Mouse (Mus musculus) frontal cortex, postnatal 36 days (tissue): Measurements from ENCODE around the gene Krtap5-5.
"Not testable (repeated sequence)": the region's sequence is repeated elsewhere in the genome, so short reads cannot be mapped to it uniquely, and the experiment has no call there.

Source experiments
- DNase-seq, 2 experiments: peaks; one replicate each; pipeline ENCODE4 v3.0.0; 2022; ENCODE audit warnings: low spot score in 2 of 2

Gene Krtap5-5

DNA sequence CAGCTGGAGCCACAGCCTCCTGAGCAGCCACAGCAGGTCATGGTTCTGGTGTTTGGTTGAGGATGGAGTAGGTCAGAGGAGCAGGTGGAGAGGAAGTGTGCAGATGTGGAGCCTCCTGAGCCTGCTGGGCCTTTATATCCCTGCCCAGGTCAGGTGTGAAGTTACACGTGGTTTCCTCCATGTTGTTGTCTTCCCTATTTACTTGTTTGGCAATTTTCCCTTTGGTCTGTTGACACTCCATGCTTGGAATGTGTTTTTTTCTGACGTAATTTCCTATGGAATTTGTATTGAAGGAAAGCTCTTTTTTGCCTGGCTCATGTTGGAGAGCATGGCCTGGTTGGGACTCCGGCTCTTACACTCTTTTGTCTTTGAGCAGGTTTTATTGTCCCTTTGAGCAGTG lies at the start of gene Krtap5-5:
Gene Krtap5-5 (minus strand): TSS at position 101 of the 400 bp plus-strand sequence.
- DNase-seq = not testable (repeated sequence)

DNA sequence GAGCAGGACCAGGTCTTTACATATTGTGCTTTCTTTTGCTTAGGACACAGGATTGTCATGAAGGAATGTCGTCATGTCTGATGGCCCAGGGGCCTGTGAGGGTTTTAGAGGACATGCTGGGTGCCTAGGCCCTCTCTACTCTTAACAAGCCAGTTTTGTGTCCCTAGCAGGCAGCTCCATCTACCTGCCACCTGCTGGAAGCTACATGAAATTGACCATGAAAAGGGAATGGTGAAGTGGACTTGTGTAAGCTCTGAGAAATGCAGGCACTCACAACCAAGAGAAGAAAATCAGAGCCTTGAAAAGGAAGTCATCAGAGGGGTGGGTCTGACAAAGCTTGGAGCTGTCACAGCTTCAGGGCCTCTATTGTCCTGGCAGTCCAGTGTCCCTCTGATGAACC lies 49.5 kb upstream of the Krtap5-5 start:
- not testable (repeated sequence) for DNase-seq

DNA sequence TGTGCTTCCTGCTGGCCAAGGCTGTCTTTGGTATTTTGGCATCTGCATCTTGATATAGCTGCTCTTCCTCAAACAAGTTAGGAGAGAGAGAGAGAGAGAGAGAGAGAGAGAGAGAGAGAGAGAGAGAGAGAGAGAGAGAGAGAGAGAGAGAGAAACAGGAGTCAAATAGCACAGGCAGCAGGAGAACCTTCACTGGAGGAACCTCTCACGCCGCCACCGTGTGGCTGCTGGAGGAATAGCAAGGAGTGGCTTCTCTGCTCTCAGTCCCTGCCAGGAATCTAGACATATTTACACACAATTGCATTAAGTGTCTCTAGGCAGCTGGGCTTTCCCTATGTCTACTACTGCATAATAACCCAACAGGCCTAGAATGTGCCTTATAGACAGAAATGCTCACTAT lies 48.4 kb upstream of the Krtap5-5 start:
- peak; percentile 49 to 63 for DNase-seq

DNA sequence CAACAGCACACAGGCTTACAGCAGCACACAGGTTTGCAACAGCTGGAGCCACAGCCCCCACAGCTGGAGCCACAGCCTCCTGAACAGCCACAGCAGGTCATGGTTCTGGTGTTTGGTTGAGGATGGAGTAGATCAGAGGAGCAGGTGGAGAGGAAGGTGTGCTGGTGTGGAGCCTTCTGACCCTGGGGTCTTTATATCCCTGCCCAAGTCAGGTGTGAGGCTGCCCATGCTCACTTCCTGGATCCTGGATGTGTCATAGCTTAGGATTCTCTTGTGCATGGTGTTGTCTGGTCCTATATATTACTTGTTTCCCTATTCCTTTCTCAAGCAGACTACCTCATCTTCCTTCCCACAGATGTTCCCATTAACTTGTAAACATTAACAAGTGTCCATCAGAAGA lies 44.5 kb upstream of the Krtap5-5 start, which contains the start of gene Gm4559:
Gene Gm4559 (minus strand): TSS at position 101 of the 400 bp plus-strand sequence.
- not testable (repeated sequence) for DNase-seq

GRCm38 (mm10) chr7:142258254-142258653 lies 28.5 kb upstream of the Krtap5-5 start, which contains the start of gene Gm2431:
Gm2431 (minus strand) TSS chr7:142258354.
- DNase-seq = not testable (repeated sequence)

DNA sequence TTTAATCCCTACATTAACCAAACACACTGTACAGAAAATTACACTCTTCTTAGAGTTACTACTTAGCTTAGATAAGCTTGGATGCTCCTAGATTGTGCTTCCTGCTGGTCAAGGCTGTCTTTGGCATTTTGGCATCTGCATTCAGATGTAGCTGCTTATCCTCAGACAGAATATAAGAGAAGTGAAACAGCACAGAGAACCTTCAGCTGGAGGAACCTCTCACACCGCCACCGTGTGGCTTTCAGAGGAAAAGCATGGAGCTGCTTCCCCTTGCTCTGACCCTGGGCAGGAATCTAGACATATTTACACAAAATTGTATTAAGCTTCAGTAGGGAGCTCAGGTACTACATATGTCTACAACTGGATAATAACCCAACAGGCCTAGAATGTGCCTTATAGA lies 25.7 kb upstream of the Krtap5-5 start:
- peak; percentile 27 to 41 for DNase-seq

- DNase-seq = peak; percentile 26 to 33
Observed at GRCm38 (mm10) chr7:142249824-142250223, 20.1 kb upstream of the Krtap5-5 start.

DNA sequence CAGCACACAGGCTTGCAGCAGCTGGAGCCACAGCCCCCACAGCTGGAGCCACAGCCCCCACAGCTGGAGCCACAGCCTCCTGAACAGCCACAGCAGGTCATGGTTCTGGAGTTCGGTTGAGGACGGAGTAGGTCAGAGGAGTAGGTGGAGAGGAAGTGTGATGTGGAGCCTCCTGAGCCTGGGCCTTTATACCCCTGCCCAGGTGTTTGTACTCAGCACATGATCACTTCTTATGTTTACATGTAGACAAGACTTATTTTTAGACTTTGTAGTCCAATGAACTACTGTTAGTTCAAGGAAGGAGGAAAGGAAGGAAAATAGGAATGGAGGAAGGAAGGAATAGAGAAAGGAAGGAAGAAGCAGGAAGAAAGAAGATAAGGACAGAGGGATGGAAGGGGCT lies 11.2 kb upstream of the Krtap5-5 start, which contains the start of gene Gm40460:
Gene Gm40460 (minus strand): TSS at position 101 of the 400 bp plus-strand sequence.
- DNase-seq = no peak

- DNase-seq = no peak
Observed at GRCm38 (mm10) chr7:142231540-142231939, 1.8 kb upstream of the Krtap5-5 start.

GRCm38 (mm10) chr7:142224518-142224917 lies 5.3 kb downstream of the Krtap5-5 start:
- no peak for DNase-seq

- DNase-seq = not testable (repeated sequence)
Observed at GRCm38 (mm10) chr7:142212136-142212535, 17.6 kb downstream of the Krtap5-5 start.

DNA sequence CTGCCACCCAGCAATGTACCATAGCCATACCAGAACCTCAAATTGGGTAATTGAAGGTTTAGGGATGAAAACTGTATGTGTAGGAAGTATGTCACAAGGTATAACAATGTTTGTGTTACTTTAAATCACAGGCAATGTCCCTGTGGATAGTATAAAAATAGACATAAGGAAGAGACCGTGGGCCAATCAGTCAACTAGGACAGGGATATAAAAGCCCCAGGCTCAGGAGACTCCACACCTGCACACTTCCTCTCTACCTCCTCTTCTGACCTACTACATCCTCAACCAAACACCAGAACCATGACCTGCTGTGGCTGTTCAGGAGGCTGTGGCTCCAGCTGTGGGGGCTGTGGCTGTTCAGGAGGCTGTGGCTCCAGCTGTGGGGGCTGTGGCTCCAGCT lies 18.2 kb downstream of the Krtap5-5 start, which contains the start of gene Gm7579:
Gene Gm7579 (plus strand): TSS at position 301 of the 400 bp plus-strand sequence.
- DNase-seq = no peak

- not testable (repeated sequence) for DNase-seq
Observed at GRCm38 (mm10) chr7:142206891-142207290, 22.9 kb downstream of the Krtap5-5 start.

- DNase-seq = no peak
Observed at GRCm38 (mm10) chr7:142205488-142205887, 24.3 kb downstream of the Krtap5-5 start.

GRCm38 (mm10) chr7:142201064-142201463 lies 28.7 kb downstream of the Krtap5-5 start, which contains the start of gene Krtap5-3:
Krtap5-3 (plus strand) TSS chr7:142201364.
- no peak for DNase-seq

DNA sequence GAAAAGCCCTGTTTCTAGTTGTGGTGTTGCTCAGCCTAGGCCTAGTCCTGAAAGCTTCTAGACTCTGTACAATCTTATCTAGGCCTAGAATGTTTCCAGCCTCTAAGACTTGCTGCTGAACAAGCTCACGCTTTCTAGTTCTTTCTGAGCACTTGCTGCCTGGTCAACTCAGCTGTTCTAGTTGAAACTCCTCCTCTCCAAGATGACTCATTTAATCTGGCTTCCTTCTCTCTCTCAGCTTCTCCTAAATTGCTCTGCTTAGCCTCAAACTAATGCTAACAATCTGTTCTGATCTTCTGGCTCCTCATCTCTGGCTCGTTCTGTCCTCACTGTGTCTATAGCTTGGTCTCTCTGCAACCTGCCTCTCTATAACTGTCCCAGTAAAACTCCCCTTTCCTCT lies 31.0 kb downstream of the Krtap5-5 start:
- no peak for DNase-seq

- no peak for DNase-seq
Observed at GRCm38 (mm10) chr7:142190289-142190688, 39.5 kb downstream of the Krtap5-5 start, which contains the start of gene Gm10153. Gm10153 (minus strand) TSS chr7:142190389.

DNA sequence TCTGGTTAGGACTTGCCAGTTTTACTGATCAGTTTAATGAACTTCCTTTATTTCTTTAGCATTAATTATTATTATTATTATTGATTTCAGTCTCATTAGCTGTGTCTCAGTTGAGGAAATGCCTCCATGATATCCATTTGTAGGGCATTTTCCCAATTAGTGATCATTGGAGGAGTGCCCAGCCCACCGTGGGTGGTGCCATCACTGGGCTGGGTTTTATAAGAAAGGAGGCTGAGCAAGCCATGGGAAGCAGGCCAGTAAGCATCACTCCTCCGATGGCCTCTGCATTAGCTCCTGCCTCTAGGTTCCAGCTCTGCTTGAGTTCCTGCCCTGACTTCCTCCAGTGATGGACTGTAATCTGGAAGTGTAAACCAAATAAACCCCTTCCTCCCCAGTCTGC lies 41.6 kb downstream of the Krtap5-5 start:
- no peak for DNase-seq

- no peak for DNase-seq
Observed at GRCm38 (mm10) chr7:142181021-142181420, 48.8 kb downstream of the Krtap5-5 start.
